ENCODE assay signal across 12 mouse cellular contexts in genomic region chr5:121453743-121454502, GRCm38 (mm10). TPM values are rescaled to one million over a fixed set of nuclear protein-coding genes. Genes with fewer than 3 reads are reported as not detected.
DNase-seq lines count a peak whose midpoint lies in the region; ATAC-seq and TF ChIP-seq lines count a peak whose summit lies in the region.
"Had no signal": no experiment of that assay in that cellular context is flagged by ENCODE, and none has a peak within 500 bp of the region (broad histone marks: within the 10 kb centered on the region; RNA-seq: fewer than 3 reads in every experiment).

No protein-coding gene starts in this region.

- H3K27ac ChIP-seq in hindbrain, embryonic 13.5 days: no peak overlapping the region
- H3K27ac ChIP-seq in hindbrain, postnatal 0 days: no peak overlapping the region
- peak overlapping the region; percentile 30; the same call in 1 of the 2 replicates for H3K27ac ChIP-seq in embryonic facial prominence, embryonic 13.5 days
- peak overlapping the region; percentile 95 for H3K27ac ChIP-seq in limb, embryonic 15.5 days

- peaks cover 30% of the 10 kb centered on the region for H3K4me1 ChIP-seq in hindbrain, embryonic 13.5 days (replicated peaks)
- H3K4me1 ChIP-seq in hindbrain, postnatal 0 days (ENCODE audit: insufficient read depth, low read length): peaks cover 11% of the 10 kb centered on the region
- peaks cover 61% of the 10 kb centered on the region for H3K4me1 ChIP-seq in E14TG2a.4 (replicated peaks; ENCODE audit: low read depth, low read length)
- H3K4me1 ChIP-seq in embryonic facial prominence, embryonic 13.5 days: peaks cover 28% of the 10 kb centered on the region
- peaks cover 36% of the 10 kb centered on the region for H3K4me1 ChIP-seq in limb, embryonic 15.5 days

- H3K36me3 ChIP-seq in hindbrain, embryonic 13.5 days: peaks cover 12% of the 10 kb centered on the region
- H3K36me3 ChIP-seq in hindbrain, postnatal 0 days (ENCODE audit: insufficient read depth, low read length): peaks cover 6% of the 10 kb centered on the region; the same call in 1 of the 2 replicates
- H3K36me3 ChIP-seq in E14TG2a.4 (ENCODE audit: insufficient read depth, low read length): peaks cover 27% of the 10 kb centered on the region
- H3K36me3 ChIP-seq in embryonic facial prominence, embryonic 13.5 days: peaks cover 10% of the 10 kb centered on the region
- peaks cover 13% of the 10 kb centered on the region for H3K36me3 ChIP-seq in limb, embryonic 15.5 days

- TF ChIP-seq CTCF in hindbrain, postnatal 0 days (IDR thresholded peaks at IDR 0.05; ENCODE audit: low read depth): no peak
- TF ChIP-seq CTCF in E14TG2a.4 (conservative IDR thresholded peaks at IDR 0.05; ENCODE audit: low read length): no peak

- H3K9ac ChIP-seq in hindbrain, embryonic 13.5 days: peak overlapping the region; percentile 94
- no peak overlapping the region for H3K9ac ChIP-seq in hindbrain, postnatal 0 days (replicated peaks; ENCODE audit: low read length)
- H3K9ac ChIP-seq in embryonic facial prominence, embryonic 13.5 days: 0 out of 2 replicates have a peak overlapping the region, but pooled peaks have one; percentile 95
- no peak overlapping the region for H3K9ac ChIP-seq in limb, embryonic 15.5 days

- intact Hi-C loops in left cerebral cortex, postnatal 10 days (cut with DNase I): no loop called here

- H3K9me3 ChIP-seq in hindbrain, embryonic 13.5 days: no peaks in the 10 kb centered on the region
- no peaks in the 10 kb centered on the region for H3K9me3 ChIP-seq in hindbrain, postnatal 0 days (ENCODE audit: low read length)
- no peaks in the 10 kb centered on the region for H3K9me3 ChIP-seq in E14TG2a.4 (ENCODE audit: low read length)
- no peaks in the 10 kb centered on the region for H3K9me3 ChIP-seq in embryonic facial prominence, embryonic 13.5 days
- no peaks in the 10 kb centered on the region for H3K9me3 ChIP-seq in limb, embryonic 15.5 days

- H3K27me3 ChIP-seq in hindbrain, embryonic 13.5 days: no peaks in the 10 kb centered on the region
- H3K27me3 ChIP-seq in hindbrain, postnatal 0 days (ENCODE audit: insufficient read depth, low read length): no peaks in the 10 kb centered on the region
- H3K27me3 ChIP-seq in E14TG2a.4 (ENCODE audit: insufficient read depth, low read length): no peaks in the 10 kb centered on the region
- H3K27me3 ChIP-seq in embryonic facial prominence, embryonic 13.5 days: no peaks in the 10 kb centered on the region
- H3K27me3 ChIP-seq in limb, embryonic 15.5 days: no peaks in the 10 kb centered on the region
- H3K27me3 ChIP-seq: Patski had no signal

- H3K4me2 ChIP-seq in hindbrain, embryonic 13.5 days: peak overlapping the region; percentile 83; the same call in 1 of the 2 replicates
- no peak overlapping the region for H3K4me2 ChIP-seq in hindbrain, postnatal 0 days (ENCODE audit: low read depth, low read length)
- peak overlapping the region; percentile 88 for H3K4me2 ChIP-seq in embryonic facial prominence, embryonic 13.5 days
- peak overlapping the region; percentile 85; the same call in 1 of the 2 replicates for H3K4me2 ChIP-seq in limb, embryonic 15.5 days

- DNase-seq in hindbrain, postnatal 0 days (ENCODE audit: low spot score): no peak
- DNase-seq in layer of hippocampus, adult 11-12 months (ENCODE audit: low spot score): no peak
- DNase-seq in left cerebral cortex, postnatal 10 days (ENCODE audit: extremely low spot score in 1 of 2, low spot score in 2 of 2): no peak
- DNase-seq in right cerebral cortex, postnatal 14 days: no peak
- DNase-seq: cerebellum, postnatal 36 days; kidney, adult 18-20 months had no signal

- ATAC-seq in hindbrain, embryonic 13.5 days (ENCODE audit: low FRiP score): no peak
- ATAC-seq in hindbrain, postnatal 0 days: no peak
- no peak for ATAC-seq in embryonic facial prominence, embryonic 13.5 days (ENCODE audit: insufficient number of reproducible peaks, insufficient read depth, low FRiP score, low TSS enrichment, low read depth)
- no peak for ATAC-seq in limb, embryonic 15.5 days (ENCODE audit: insufficient number of reproducible peaks, low FRiP score, low TSS enrichment, low read depth)
- ATAC-seq: Patski had no signal

- no peak overlapping the region for H3K4me3 ChIP-seq in hindbrain, embryonic 13.5 days
- no peak overlapping the region for H3K4me3 ChIP-seq in hindbrain, postnatal 0 days (ENCODE audit: low read length)
- H3K4me3 ChIP-seq in E14TG2a.4 (replicated peaks; ENCODE audit: low read length): peak overlapping the region; percentile 99
- H3K4me3 ChIP-seq in embryonic facial prominence, embryonic 13.5 days: peak overlapping the region; percentile 97; the same call in 1 of the 2 replicates
- peak overlapping the region; percentile 99; the same call in 1 of the 2 replicates for H3K4me3 ChIP-seq in limb, embryonic 15.5 days

- 92% methylated on average over 13 of the region's 13 CpGs for WGBS in hindbrain, embryonic 13.5 days
- WGBS in hindbrain, postnatal 0 days: 93% methylated on average over 13 of the region's 13 CpGs
- 81% methylated on average over 13 of the region's 13 CpGs for WGBS in embryonic facial prominence, embryonic 13.5 days
- 72% methylated on average over 13 of the region's 13 CpGs for WGBS in limb, embryonic 15.5 days

RNA-seq across cellular contexts. Expression of gene Erp29, which starts 1.6 kb away (rescaled TPM):
- polyA plus RNA-seq in hindbrain, embryonic 13.5 days (2015; fragmentation: Nextera tagmentation; extraction: Ambion mirVana): 165 and 166 TPM in 2 replicates
- 37.1 and 55.9 TPM in 2 replicates for total RNA-seq in hindbrain, postnatal 0 days (2014; rRNA removed)
- polyA plus RNA-seq in hindbrain, postnatal 0 days (2015; fragmentation: Nextera tagmentation; extraction: Ambion mirVana): 192 and 196 TPM in 2 replicates
- 160 TPM in 2 replicates for polyA plus RNA-seq in embryonic facial prominence, embryonic 13.5 days (2015; fragmentation: Nextera tagmentation; extraction: Ambion mirVana)
- 198 and 203 TPM in 2 replicates for polyA plus RNA-seq in limb, embryonic 15.5 days (2015; fragmentation: Nextera tagmentation; extraction: Ambion mirVana)
- total RNA-seq in left cerebral cortex, postnatal 10 days (2021): 100 to 1,000 TPM; 172 to 181 TPM

RNA-seq across cellular contexts. Expression of gene Tmem116, which starts 2.2 kb away (rescaled TPM):
- 1.9 and 2.2 TPM in 2 replicates for polyA plus RNA-seq in hindbrain, embryonic 13.5 days (2015; fragmentation: Nextera tagmentation; extraction: Ambion mirVana)
- total RNA-seq in hindbrain, postnatal 0 days (2014; rRNA removed): 0.72 and 7.6 TPM in 2 replicates
- 2.3 and 2.6 TPM in 2 replicates for polyA plus RNA-seq in hindbrain, postnatal 0 days (2015; fragmentation: Nextera tagmentation; extraction: Ambion mirVana)
- polyA plus RNA-seq in embryonic facial prominence, embryonic 13.5 days (2015; fragmentation: Nextera tagmentation; extraction: Ambion mirVana): 1.3 TPM in 2 replicates
- 1.4 and 4.6 TPM in 2 replicates for polyA plus RNA-seq in limb, embryonic 15.5 days (2015; fragmentation: Nextera tagmentation; extraction: Ambion mirVana)
- total RNA-seq in left cerebral cortex, postnatal 10 days (2021): 1 to 10 TPM; 4.4 to 5.5 TPM

RNA-seq across cellular contexts. Expression of gene Adam1b, which starts 49.3 kb away (rescaled TPM):
- polyA plus RNA-seq in hindbrain, embryonic 13.5 days (2015; fragmentation: Nextera tagmentation; extraction: Ambion mirVana): 0.13 TPM in 1 of 2 replicates, not detected in the other
- not detected in 2 replicates for total RNA-seq in hindbrain, postnatal 0 days (2014; rRNA removed)
- not detected in 2 replicates for polyA plus RNA-seq in hindbrain, postnatal 0 days (2015; fragmentation: Nextera tagmentation; extraction: Ambion mirVana)
- not detected in 2 replicates for polyA plus RNA-seq in embryonic facial prominence, embryonic 13.5 days (2015; fragmentation: Nextera tagmentation; extraction: Ambion mirVana)
- polyA plus RNA-seq in limb, embryonic 15.5 days (2015; fragmentation: Nextera tagmentation; extraction: Ambion mirVana): 0.08 and 0.10 TPM in 2 replicates
- not detected for total RNA-seq in left cerebral cortex, postnatal 10 days (2021)
- total RNA-seq: neutrophil, adult 5-6 weeks had no signal

RNA-seq across cellular contexts. Expression of gene Naa25, which starts 56.2 kb away (rescaled TPM):
- polyA plus RNA-seq in hindbrain, embryonic 13.5 days (2015; fragmentation: Nextera tagmentation; extraction: Ambion mirVana): 47.7 and 51.8 TPM in 2 replicates
- 32.9 and 33.9 TPM in 2 replicates for total RNA-seq in hindbrain, postnatal 0 days (2014; rRNA removed)
- polyA plus RNA-seq in hindbrain, postnatal 0 days (2015; fragmentation: Nextera tagmentation; extraction: Ambion mirVana): 37.5 and 38.3 TPM in 2 replicates
- 39.2 and 40.8 TPM in 2 replicates for polyA plus RNA-seq in embryonic facial prominence, embryonic 13.5 days (2015; fragmentation: Nextera tagmentation; extraction: Ambion mirVana)
- 42.1 and 47.1 TPM in 2 replicates for polyA plus RNA-seq in limb, embryonic 15.5 days (2015; fragmentation: Nextera tagmentation; extraction: Ambion mirVana)
- total RNA-seq in left cerebral cortex, postnatal 10 days (2021): 10 to 100 TPM; 48.3 to 50.1 TPM

Comparison
In these comparisons a context has a peak if more than half of its experiments do, and no peak if none do; other contexts are left out.
1. H3K9ac ChIP-seq: peak in hindbrain, embryonic 13.5 days (single experiment) and embryonic facial prominence, embryonic 13.5 days (single experiment); none in hindbrain, postnatal 0 days (single experiment) and limb, embryonic 15.5 days (single experiment).
2. H3K27ac ChIP-seq: peak in embryonic facial prominence, embryonic 13.5 days (single experiment) and limb, embryonic 15.5 days (single experiment); none in hindbrain, embryonic 13.5 days (single experiment) and hindbrain, postnatal 0 days (single experiment).
3. H3K4me3 ChIP-seq: peak in E14TG2a.4 (single experiment), embryonic facial prominence, embryonic 13.5 days (single experiment) and limb, embryonic 15.5 days (single experiment); none in hindbrain, embryonic 13.5 days (single experiment) and hindbrain, postnatal 0 days (single experiment).